Mouse (Mus musculus): ENCODE data around the gene Cmah. TPM values are rescaled to one million over a fixed set of nuclear protein-coding genes. Genes with fewer than 3 reads are reported as not detected.
A peak's percentile ranks its signal among the peaks of the same experiment; 100 is the strongest.

The Cmah gene
- total RNA-seq, 2 experiments from 2014 or later: 0.35 to 0.97 TPM

- Histone ChIP-seq H3K4me3 (no peak overlapping the region), H3K27ac (no peak overlapping the region)
- DNase-seq (ENCODE audit: extremely low spot score in 1 of 2, low spot score in 2 of 2): no peak
- no peak for TF ChIP-seq CTCF (IDR thresholded peaks at IDR 0.05)
- intact Hi-C loops (cut with DNase I): no loop called here
Observed at GRCm38 (mm10) chr13:24488526-24489070, 161.4 kb downstream of the Cmah start.

GRCm38 (mm10) chr13:24489515-24489914 is 162.3 kb downstream of the Cmah start:
- DNase-seq (ENCODE audit: extremely low spot score in 1 of 2, low spot score in 2 of 2): no peak
- intact Hi-C loops (cut with DNase I): no loop called here
- H3K27ac ChIP-seq: no peak overlapping the region
- no peak for TF ChIP-seq CTCF (IDR thresholded peaks at IDR 0.05)
- H3K4me3 ChIP-seq: no peak overlapping the region

DNA sequence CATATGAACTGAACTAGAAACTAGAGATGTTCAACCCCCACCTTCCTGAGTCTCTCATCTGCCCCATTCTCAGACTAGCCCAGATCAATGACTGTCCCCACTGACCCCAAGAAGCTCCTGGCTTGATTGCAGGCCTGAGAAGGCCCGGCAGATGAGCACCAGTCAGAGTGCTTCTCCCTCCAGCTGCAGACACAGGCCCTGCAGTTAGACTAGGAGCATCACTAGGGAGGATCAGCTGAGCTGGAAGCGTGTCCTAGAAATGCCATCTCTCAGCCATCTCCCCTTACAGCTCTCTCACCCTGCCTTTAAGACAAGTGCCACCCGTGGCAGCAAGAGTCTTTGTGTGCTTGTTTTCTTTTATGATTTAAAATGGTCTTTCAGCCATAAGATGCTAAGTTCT is 162.8 kb downstream of the Cmah start:
- intact Hi-C loops (cut with DNase I): no loop called here
- TF ChIP-seq CTCF (IDR thresholded peaks at IDR 0.05): no peak
- Histone ChIP-seq H3K4me3 (no peak overlapping the region), H3K27ac (no peak overlapping the region)
- no peak for DNase-seq (ENCODE audit: extremely low spot score in 1 of 2, low spot score in 2 of 2)

DNA sequence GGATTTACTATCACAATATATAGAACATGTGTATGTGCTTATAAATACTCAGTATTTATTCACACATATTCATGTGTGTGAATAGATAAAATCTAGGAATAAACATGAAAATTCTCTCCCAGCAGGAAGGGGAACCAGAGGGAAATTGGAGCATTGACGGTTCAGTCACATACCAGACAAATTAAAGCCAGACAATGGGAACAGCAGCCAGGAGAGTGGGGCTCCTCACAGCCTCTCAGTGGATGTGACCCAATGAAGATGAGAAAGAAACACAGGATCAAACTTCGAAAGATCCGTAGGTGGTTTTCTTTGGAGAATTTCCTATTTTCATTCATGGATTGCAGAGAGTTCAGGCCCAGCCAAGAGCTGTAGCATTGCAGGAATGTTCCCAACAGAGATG is 163.9 kb downstream of the Cmah start:
- DNase-seq (ENCODE audit: extremely low spot score in 1 of 2, low spot score in 2 of 2): no peak
- no peak overlapping the region for H3K4me3 ChIP-seq
- intact Hi-C loops (cut with DNase I): no loop called here
- TF ChIP-seq CTCF (IDR thresholded peaks at IDR 0.05): no peak
- H3K27ac ChIP-seq: no peak overlapping the region

GRCm38 (mm10) chr13:24493784-24494183 is 166.6 kb downstream of the Cmah start:
- no peak for TF ChIP-seq CTCF (IDR thresholded peaks at IDR 0.05)
- H3K4me3 ChIP-seq: no peak overlapping the region
- H3K27ac ChIP-seq: no peak overlapping the region
- DNase-seq (ENCODE audit: extremely low spot score in 1 of 2, low spot score in 2 of 2): no peak
- intact Hi-C loops (cut with DNase I): no loop called here

DNA sequence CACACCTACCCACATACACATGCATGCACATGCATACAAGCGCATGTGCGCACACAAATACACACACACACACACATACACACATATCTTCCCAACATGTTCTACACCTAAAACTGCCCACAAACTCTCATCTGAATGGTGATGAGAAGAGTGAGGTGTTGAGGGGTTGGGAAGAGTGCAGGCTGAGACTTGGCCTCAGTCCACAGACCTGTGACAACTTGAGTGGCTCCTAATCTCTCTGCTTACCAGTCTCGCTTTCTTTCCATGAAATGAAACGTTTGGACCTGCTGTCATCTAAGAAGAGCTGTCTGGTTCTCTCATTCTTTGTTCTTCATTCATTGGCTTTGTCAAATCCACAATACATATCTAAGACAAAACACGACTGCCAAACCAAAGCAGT is 169.1 kb downstream of the Cmah start:
- Histone ChIP-seq H3K4me3 (no peak overlapping the region), H3K27ac (no peak overlapping the region)
- TF ChIP-seq CTCF (IDR thresholded peaks at IDR 0.05): no peak
- intact Hi-C loops (cut with DNase I): loop anchor here (5.0 kb wide), 1 partner anchor 191 kb away; no protein-coding TSS in a partner anchor
- DNase-seq (ENCODE audit: extremely low spot score in 1 of 2, low spot score in 2 of 2): no peak

GRCm38 (mm10) chr13:24497001-24497400 is 169.8 kb downstream of the Cmah start:
- intact Hi-C loops (cut with DNase I): loop anchor here (5.0 kb wide), 1 partner anchor 190 kb away; no protein-coding TSS in a partner anchor
- DNase-seq (ENCODE audit: extremely low spot score in 1 of 2, low spot score in 2 of 2): no peak
- no peak overlapping the region for H3K4me3 ChIP-seq
- TF ChIP-seq CTCF (IDR thresholded peaks at IDR 0.05): no peak
- H3K27ac ChIP-seq: no peak overlapping the region

DNA sequence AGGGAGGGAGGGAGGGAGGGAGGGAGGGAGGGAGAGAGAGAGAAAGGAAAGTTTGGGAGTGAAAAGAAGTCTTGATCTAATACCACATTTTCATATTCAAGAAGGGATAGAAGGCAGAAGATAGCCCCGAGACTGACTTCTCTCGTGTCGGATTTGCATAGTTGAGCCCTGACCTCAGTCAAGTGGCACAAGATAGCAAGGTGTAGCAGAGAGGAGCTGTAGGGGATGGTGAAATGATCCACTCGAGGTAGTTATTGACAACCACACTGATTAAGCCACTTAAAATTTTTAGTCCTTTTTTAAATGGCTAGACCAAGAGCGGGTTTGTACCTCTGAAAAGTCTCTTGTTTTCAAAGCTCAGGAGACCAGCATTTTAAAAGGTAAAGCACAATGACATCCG is 171.1 kb downstream of the Cmah start:
- intact Hi-C loops (cut with DNase I): loop anchor here (5.0 kb wide), 1 partner anchor 189 kb away; no protein-coding TSS in a partner anchor
- no peak for TF ChIP-seq CTCF (IDR thresholded peaks at IDR 0.05)
- no peak overlapping the region for H3K27ac ChIP-seq
- H3K4me3 ChIP-seq: no peak overlapping the region
- no peak for DNase-seq (ENCODE audit: extremely low spot score in 1 of 2, low spot score in 2 of 2)

DNA sequence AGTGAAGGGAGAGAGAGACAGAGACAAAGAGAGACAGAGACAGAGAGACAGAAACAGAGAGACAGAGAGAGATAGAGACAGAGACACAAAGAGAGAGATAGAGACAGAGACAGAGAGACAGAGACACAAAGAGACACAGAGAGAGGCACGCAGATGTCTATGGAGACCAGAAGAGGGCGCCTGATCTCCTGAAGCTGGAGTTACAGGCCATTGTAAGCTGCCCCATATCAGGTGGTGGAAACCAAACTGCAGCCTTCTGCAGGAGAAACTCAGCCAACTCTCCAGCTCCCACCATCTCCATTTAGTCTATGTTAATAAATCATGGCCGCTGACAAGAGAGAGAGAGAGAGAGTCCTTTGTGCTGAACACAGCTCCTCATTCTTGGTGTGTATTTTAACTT is 172.3 kb downstream of the Cmah start:
- Histone ChIP-seq H3K4me3 (no peak overlapping the region), H3K27ac (no peak overlapping the region)
- peak; percentile 69 for TF ChIP-seq CTCF (IDR thresholded peaks at IDR 0.05)
- DNase-seq (ENCODE audit: extremely low spot score in 1 of 2, low spot score in 2 of 2): peak; percentile 31 to 33
- intact Hi-C loops (cut with DNase I): loop anchor here (5.0 kb wide), 1 partner anchor 188 kb away; no protein-coding TSS in a partner anchor

- Histone ChIP-seq H3K27ac (no peak overlapping the region), H3K4me3 (no peak overlapping the region)
- no peak for DNase-seq (ENCODE audit: extremely low spot score in 1 of 2, low spot score in 2 of 2)
- no peak for TF ChIP-seq CTCF (IDR thresholded peaks at IDR 0.05)
- intact Hi-C loops (cut with DNase I): no loop called here
Observed at GRCm38 (mm10) chr13:24501179-24501905, 174.1 kb downstream of the Cmah start.

DNA sequence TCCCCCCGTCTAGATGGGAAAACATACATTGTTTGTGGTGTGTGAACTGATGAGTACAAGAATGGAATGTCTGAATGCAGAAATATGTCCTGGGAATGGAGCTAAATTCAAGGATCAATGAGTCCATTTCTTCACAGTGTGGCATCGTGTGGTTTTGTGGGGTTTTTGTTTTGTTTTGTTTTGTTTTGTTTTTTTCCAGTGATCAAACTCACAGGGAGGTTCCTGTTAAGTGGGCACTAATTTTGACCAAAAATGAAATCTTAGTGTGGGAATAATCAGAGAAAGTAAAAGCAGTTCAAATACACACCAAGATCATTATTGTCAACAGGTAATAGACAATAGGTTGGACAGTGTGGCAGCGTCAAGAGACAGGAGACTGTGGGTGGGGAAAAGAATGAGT is 174.7 kb downstream of the Cmah start:
- intact Hi-C loops (cut with DNase I): no loop called here
- no peak overlapping the region for H3K27ac ChIP-seq
- no peak overlapping the region for H3K4me3 ChIP-seq
- no peak for DNase-seq (ENCODE audit: extremely low spot score in 1 of 2, low spot score in 2 of 2)
- TF ChIP-seq CTCF (IDR thresholded peaks at IDR 0.05): no peak

DNA sequence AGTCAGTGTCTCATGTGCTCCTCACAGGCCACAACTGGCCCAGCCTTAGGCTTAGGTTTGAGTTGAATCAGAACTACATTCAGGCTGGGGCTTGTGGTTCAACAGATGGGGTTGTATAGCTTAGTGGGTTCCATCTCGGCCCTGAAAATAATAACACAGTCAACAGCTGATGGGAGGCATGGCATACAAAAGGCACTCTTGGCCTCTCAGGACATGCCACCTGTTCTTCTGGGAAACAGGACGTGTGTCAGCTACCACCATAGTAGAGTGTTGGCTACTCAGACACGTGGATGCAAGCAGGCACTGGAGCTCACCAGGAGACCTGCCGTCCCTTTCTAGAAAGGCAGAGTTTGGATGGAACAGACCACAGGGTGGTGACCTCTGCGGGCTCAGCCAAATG is 178.6 kb downstream of the Cmah start:
- DNase-seq (ENCODE audit: extremely low spot score in 1 of 2, low spot score in 2 of 2): no peak
- no peak overlapping the region for H3K27ac ChIP-seq
- no peak for TF ChIP-seq CTCF (IDR thresholded peaks at IDR 0.05)
- no peak overlapping the region for H3K4me3 ChIP-seq
- intact Hi-C loops (cut with DNase I): no loop called here

DNA sequence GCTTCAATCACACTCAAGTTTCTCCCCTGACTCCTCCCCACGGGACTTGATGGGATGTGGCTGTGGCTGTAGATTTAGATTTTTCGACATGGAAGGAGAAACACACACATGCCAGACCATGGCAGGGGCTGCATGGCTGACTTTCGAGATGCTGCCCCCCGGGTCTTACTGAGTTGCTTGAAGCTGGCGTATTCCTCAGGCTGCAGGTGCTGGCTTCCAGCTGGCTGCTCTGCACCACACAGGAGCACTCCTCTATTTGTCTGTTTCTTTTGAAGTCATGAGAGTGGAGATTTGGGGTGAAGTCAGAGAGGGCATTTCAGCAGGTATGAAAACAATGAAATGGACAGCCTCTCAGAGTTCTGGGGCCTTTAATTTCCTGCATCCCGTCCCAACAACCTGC is 180.0 kb downstream of the Cmah start:
- no peak overlapping the region for H3K4me3 ChIP-seq
- no peak overlapping the region for H3K27ac ChIP-seq
- no peak for TF ChIP-seq CTCF (IDR thresholded peaks at IDR 0.05)
- no peak for DNase-seq (ENCODE audit: extremely low spot score in 1 of 2, low spot score in 2 of 2)
- intact Hi-C loops (cut with DNase I): no loop called here
